Mouse (Mus musculus) c-Kit-negative CD71-positive TER-119-positive erythroid progenitor cells, embryonic 14.5 days (primary cell): Measurements from ENCODE around the gene Dlst.
"Not testable (repeated sequence)": the region's sequence is repeated elsewhere in the genome, so short reads cannot be mapped to it uniquely, and the experiment has no call there.

Experiments used
- DNase-seq: peaks from one replicate; pipeline ENCODE4 v3.0.0-alpha.2; 2013; ENCODE audit warnings: low read depth, low spot score

Dlst gene

GRCm38 (mm10) chr12:85113917-85114316, 3.3 kb downstream of the Dlst start:
- DNase-seq = no peak

GRCm38 (mm10) chr12:85115678-85116077, 5.0 kb downstream of the Dlst start:
- DNase-seq = no peak

DNA sequence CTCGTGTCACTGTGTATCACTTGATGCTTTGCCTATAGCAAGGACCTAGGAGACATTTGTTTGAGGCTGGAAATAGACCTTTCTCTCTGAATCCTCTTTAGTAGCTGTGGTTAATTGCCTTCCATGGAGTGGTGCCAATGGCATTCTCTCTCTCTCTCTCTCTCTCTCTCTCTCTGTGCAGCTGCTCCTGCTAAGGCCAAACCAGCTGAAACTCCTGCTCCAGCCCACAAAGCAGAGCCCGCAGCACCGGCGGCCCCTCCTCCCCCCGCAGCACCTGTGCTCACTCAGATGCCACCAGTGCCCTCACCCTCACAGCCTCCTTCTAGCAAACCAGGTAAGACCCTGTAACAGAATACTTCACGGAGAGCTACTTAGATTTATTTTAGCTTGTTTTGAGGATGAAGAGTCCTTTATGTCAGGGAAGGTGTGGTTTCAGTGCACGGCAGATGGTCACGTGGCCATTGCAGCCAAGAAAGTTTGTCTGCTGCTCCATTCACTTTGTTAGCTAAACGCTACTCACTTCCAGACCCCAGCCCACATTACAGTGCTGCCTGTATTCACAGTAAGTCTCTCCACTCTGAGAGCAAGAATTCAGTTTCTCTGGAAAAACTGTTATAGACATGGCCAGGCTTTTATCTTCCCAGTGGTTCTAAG, 11.3 kb downstream of the Dlst start:
- no peak for DNase-seq

GRCm38 (mm10) chr12:85123108-85123530, 12.5 kb downstream of the Dlst start:
- DNase-seq = no peak

GRCm38 (mm10) chr12:85123645-85124044, 13.0 kb downstream of the Dlst start:
- no peak for DNase-seq

DNA sequence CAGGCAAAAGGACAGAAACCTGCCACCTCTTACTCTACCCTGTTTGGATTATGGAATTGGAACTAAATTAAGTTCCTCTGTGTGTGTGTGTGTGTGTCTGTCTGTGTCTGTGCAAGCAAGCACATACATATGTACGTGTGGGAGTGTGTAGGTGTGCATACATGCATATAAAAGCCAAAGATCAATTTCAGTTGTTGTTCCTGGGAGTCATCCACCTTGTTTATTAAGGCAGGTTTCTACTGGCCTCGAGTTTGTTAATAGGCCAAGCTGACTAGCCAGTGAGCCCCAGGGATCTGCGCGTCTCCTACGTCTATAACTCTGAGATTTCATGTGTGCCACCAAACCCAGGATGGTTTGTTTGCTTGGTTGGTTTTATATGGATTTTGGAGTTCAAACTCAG, 14.1 kb downstream of the Dlst start:
- no peak for DNase-seq

- DNase-seq = no peak
Measured at GRCm38 (mm10) chr12:85126986-85127603, 16.5 kb downstream of the Dlst start.

GRCm38 (mm10) chr12:85129426-85129978, 18.9 kb downstream of the Dlst start:
- no peak for DNase-seq

GRCm38 (mm10) chr12:85131361-85131760, 20.7 kb downstream of the Dlst start:
- DNase-seq = no peak

DNA sequence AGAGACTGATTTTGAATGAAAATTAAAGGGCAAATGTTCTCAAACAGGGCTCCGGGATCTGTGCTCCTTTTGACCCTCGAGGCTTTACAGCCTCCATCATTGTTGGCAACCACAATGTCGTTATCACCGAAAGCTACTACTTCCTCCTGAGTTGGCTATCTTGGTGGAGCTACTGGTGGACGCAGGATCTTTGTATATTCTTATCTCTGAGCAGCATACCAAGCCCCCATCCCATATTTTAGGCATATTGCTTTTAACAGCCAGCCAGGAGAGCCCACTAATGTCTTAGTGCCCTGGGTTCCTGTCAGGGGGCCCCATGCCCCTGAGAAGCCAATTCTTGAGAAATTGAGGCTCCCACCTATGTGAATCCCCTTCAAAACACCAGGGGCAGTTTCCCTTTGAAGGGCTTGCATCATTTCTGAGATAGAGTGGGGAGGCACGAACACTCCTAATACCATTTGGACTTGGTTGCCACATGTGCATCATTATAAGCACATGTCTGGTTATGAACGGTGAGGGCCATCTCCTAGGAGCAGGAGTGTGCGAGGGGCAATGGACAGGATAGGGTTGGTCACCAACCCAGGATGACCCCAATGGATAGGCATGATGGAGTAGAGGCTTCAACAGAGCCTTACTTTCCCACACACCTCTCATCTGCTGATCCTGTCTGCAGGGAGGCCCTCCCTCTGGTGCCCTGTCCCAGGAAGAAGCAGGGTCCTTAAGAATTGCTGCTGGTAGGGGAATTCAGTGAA, 23.6 kb downstream of the Dlst start:
- no peak for DNase-seq

- no peak for DNase-seq
Measured at GRCm38 (mm10) chr12:85135513-85136470, 25.2 kb downstream of the Dlst start.

GRCm38 (mm10) chr12:85136627-85137026, 26.0 kb downstream of the Dlst start:
- DNase-seq = no peak

GRCm38 (mm10) chr12:85140036-85140701, 29.5 kb downstream of the Dlst start:
- DNase-seq = no peak

DNA sequence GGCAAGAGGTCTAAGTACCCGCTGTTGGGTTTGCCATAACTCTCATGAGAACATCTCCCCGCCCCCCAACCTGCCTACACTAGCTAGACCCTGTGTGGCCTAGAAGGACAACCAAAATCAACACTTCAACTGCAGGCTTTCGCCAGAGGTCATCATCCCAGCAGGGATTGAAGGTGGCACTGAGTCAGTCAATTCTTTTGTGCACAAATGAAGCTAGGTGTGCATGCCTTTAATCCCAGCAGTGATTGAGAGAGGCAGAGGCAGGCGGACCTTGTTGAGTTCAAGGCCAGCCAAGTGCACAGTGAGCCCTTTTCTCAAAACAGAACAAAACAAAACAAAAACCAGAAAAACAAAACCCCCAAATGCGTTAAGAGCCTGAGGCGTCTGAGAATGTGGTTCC, 30.5 kb downstream of the Dlst start:
- no peak for DNase-seq

GRCm38 (mm10) chr12:85142803-85143202, 32.2 kb downstream of the Dlst start:
- peak; percentile 52 for DNase-seq

DNA sequence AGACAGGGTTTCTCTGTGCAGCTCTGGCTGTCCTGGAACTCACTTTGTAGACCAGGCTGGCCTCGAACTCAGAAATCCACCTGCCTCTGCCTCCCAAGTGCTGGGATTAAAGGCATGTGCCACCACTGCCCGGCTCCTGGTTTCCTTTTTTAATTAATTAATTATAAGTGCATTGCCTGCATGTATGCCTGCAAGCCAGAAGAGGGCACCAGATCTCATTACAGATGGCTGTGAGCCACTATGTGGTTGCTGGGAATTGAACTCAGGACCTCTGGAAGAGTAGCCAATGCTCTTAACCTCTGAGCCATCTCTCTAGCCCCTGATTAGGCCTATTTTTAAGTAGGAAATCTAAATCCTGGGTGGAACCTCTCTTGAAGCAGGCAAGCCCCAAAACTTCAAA, 33.6 kb downstream of the Dlst start:
- DNase-seq = not testable (repeated sequence)

- DNase-seq = no peak
Measured at GRCm38 (mm10) chr12:85144821-85145220, 34.2 kb downstream of the Dlst start.

GRCm38 (mm10) chr12:85145630-85146029, 35.0 kb downstream of the Dlst start:
- no peak for DNase-seq

DNA sequence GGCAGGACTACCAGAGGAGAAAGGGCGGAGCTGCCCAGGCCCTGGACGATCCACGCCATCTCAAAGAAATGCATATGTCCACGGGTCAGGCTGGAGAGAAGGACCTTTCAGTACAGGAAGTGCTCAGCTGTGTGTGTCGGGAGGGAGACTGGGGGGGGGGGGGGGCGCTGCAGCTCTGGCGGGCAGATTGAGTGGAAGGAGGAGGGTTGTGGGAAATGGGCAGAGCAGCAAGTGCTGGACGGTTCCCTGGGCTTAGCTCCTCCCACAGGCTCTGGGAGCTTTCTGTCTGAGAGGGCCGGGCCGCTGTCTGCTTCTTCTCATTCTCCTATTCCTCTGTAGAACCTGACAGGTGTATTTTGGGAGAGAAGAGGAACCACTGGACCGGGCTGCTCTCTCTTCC, 35.7 kb downstream of the Dlst start:
- DNase-seq = no peak

DNA sequence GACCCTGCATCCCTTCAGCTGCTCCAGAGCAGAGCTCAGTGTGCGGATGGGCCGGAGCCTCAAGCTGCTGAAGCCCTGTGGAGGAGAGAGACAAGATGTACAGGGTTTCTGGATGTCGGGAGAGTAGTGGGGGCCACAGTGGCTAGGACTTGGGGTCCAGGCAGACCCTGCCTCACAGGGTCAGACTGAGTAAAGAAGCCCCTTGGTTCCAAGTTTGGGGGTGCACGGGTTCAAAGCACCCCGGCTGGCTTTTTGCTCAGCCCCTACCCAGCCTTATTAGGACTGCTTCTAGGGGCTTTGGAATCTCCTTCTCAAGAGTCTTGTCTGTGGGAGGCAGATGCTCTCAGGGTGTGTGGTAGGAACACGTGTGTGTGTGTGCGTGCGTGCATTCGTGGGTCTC, 36.2 kb downstream of the Dlst start:
- no peak for DNase-seq
